Mouse (Mus musculus): ENCODE measurements around the gene Plppr1. TPM values are rescaled to one million over a fixed set of nuclear protein-coding genes. Genes with fewer than 3 reads are reported as not detected.

Gene Plppr1
- 1.5 and 2.7 TPM in 2 replicates for polyA plus RNA-seq (2012; rRNA removed)

DNA sequence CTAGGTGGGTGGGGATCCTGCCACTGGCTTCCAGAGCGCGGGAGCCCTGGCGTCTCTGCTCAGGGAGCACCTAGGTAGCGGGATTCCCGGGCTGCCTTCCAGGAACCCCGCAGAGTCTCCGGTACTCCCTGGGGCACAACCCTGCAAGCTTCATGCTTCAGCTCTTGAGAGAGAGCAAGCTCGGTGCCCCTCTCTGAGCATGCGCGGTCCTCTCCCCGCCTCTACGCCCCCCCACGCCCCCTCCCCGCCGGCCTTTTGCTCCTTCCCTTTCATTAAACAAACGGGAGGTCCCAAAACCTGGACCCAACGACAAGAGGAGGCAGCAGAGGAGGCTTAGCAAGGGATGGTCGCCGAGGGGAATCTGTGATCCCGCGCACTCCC lies at the start of gene Plppr1:
Gene Plppr1 (plus strand): TSS at position 253 of the 381 bp plus-strand sequence.

